Mouse (Mus musculus) liver, adult 2 months (tissue): ENCODE results near the gene Pde1b. TPM values are rescaled to one million over a fixed set of nuclear protein-coding genes. Genes with fewer than 3 reads are reported as not detected.

ENCODE experiments used
- DNase-seq: peaks from one replicate; pipeline ENCODE4 v3.0.0-alpha.2; 2011; ENCODE audit warnings: low read depth, low spot score; ENCODE audit errors: extremely low read depth
- H3K27ac ChIP-seq: fragments of 200-500 bp; replicated peaks from 2 replicates; pipeline ENCODE4 v1.5.1; 2012; ENCODE audit warnings: low read depth, mild to moderate bottlenecking, control low read depth, inconsistent platforms, low read length; ENCODE audit not compliant: insufficient read depth
- H3K27me3 ChIP-seq: fragments of 200-500 bp; 2 replicates; pipeline ENCODE4 v1.6.1; 2012; ENCODE audit warnings: mild to moderate bottlenecking, moderate library complexity, low read length, inconsistent platforms; ENCODE audit not compliant: control insufficient read depth, insufficient read depth
- H3K36me3 ChIP-seq: fragments of 200-500 bp; 2 replicates; pipeline ENCODE4 v1.6.1; 2012; ENCODE audit warnings: low read length, inconsistent platforms; ENCODE audit not compliant: control insufficient read depth, insufficient read depth
- H3K4me1 ChIP-seq: fragments of 200-500 bp; 2 replicates; pipeline ENCODE4 v1.6.1; 2011; ENCODE audit warnings: low read length; ENCODE audit not compliant: control insufficient read depth, insufficient read depth
- H3K4me3 ChIP-seq: fragments of 200-500 bp; 2 replicates; pipeline ENCODE4 v1.5.1; 2011; ENCODE audit warnings: low read depth, mild to moderate bottlenecking, control low read depth, low read length, moderate library complexity; ENCODE audit not compliant: insufficient read depth
- H3K79me2 ChIP-seq: fragments of 200-500 bp; 2 replicates; pipeline ENCODE4 v1.6.1; 2012; ENCODE audit warnings: inconsistent platforms, mild to moderate bottlenecking, low read length, moderate library complexity; ENCODE audit not compliant: control insufficient read depth, insufficient read depth
- H3K9ac ChIP-seq: fragments of 200-500 bp; 2 replicates; pipeline ENCODE4 v1.6.1; 2012; ENCODE audit warnings: low read depth, mild to moderate bottlenecking, control low read depth, inconsistent platforms, low read length
- CTCF ChIP-seq: fragments of 200-500 bp; IDR thresholded peaks from 2 replicates; pipeline ENCODE4 v1.5.1; 2011; ENCODE audit warnings: low read depth, low read length, control low read depth
- POLR2A ChIP-seq: fragments of 200-500 bp; IDR thresholded peaks from 2 replicates; pipeline ENCODE4 v1.6.1; 2011; ENCODE audit warnings: low read length, control low read depth; ENCODE audit not compliant: insufficient read depth; ENCODE audit errors: extremely low read depth
- WGBS: fragments of 180-500 bp; shearing (Covaris S2); methylation state at CpG from one replicate; pipeline ENCODE4 v1.1.7; 2018; 5-methylcytosine and 5-hydroxymethylcytosine counted together
- polyA plus RNA-seq: library from polyadenylated mRNA; depleted of rRNA; stranded (reverse); fragments of >200 nt; gene quantifications from 2 replicates; pipeline ENCODE4 v1.2.3, GENCODE M21; 2012
- total RNA-seq: library from RNA; depleted of rRNA; stranded (reverse); fragments of >200 nt; gene quantifications from 2 replicates; pipeline ENCODE4 v1.2.3, GENCODE M21; 2014

Pde1b gene
- total and polyA plus RNA-seq, 2 experiments: 0.46 to 1.0 TPM

DNA sequence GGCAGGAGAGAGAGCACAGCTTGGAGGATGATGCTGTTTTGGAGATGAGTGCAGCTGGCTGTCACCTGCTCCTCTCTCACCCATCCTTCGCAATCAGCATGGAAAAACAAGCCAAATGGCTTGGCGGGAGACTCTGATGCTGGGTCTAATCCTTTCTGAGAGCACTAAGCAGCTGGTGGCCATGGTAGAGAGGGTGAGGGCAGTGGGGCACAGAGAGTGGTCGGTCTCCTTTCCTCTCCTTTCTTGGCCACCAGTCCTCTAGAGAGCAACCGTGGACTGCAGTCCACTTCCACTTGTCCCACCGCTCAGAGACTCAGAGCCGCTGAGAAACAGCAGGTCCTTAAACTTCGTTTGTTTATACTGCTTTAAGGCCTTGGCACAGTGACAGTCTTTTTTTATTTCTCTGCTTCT lies 10.8 kb downstream of the Pde1b start:
- TF ChIP-seq CTCF (no peak), POLR2A (no peak)
- H3K4me1 ChIP-seq: peaks cover 4% of the 10 kb centered on the region; the same call in 1 of the 2 replicates
- H3K79me2 ChIP-seq: no peaks in the 10 kb centered on the region
- H3K4me3 ChIP-seq: no peak overlapping the region
- H3K27ac ChIP-seq: no peak overlapping the region
- peak; percentile 9 for DNase-seq
- no peaks in the 10 kb centered on the region for H3K27me3 ChIP-seq
- no peak overlapping the region for H3K9ac ChIP-seq
- 11% methylated on average over 7 of the region's 7 CpGs for WGBS
- H3K36me3 ChIP-seq: no peaks in the 10 kb centered on the region

DNA sequence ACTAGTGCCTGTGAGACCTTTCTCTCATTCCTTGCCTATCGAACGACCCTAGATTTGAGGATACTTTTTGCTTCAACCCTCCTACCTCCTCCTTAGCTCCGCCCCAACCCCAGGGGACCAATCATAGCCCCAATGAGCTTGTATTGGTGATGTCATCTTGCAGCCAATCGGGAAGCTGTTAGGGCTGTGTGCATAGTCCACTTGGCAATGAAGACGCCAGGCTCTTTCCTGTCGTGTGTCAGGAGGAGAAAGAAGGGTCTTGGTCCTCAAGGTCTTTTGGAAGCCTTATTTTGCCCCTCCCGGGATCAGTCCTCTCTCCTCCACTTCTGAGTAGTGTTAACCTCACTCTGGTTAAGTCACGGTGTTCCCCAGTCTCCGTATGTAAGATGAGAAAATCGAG lies 11.3 kb downstream of the Pde1b start:
- Histone ChIP-seq H3K9ac (no peak overlapping the region), H3K36me3 (no peaks in the 10 kb centered on the region), H3K4me1 (peaks cover 4% of the 10 kb centered on the region; the same call in 1 of the 2 replicates), H3K27me3 (no peaks in the 10 kb centered on the region), H3K4me3 (no peak overlapping the region), H3K27ac (no peak overlapping the region), H3K79me2 (no peaks in the 10 kb centered on the region)
- TF ChIP-seq POLR2A: no peak
- no peak for TF ChIP-seq CTCF
- 7% methylated on average over 10 of the region's 10 CpGs for WGBS
- DNase-seq: peak; percentile 63

DNA sequence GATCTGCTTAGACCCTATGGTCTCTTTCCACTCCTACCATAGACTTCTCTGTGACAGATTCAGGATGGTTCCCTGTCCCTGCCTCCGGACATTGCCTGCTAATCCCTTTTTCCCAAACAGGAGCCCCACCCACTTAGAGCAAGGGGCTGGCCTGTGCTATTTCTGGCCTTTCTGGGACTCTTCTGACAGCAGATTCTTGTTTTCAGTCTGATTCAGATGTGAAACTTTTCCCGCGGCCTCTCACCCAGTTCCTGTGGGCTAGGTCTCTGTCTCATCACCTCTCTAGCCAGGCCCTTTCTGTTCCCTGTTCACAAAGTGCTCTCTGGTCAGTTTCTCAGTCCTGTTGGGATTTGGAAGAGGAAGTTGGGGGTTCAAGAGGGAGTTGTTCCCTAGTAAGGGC lies 12.1 kb downstream of the Pde1b start:
- no peaks in the 10 kb centered on the region for H3K79me2 ChIP-seq
- 58% methylated on average over 3 of the region's 3 CpGs for WGBS

DNA sequence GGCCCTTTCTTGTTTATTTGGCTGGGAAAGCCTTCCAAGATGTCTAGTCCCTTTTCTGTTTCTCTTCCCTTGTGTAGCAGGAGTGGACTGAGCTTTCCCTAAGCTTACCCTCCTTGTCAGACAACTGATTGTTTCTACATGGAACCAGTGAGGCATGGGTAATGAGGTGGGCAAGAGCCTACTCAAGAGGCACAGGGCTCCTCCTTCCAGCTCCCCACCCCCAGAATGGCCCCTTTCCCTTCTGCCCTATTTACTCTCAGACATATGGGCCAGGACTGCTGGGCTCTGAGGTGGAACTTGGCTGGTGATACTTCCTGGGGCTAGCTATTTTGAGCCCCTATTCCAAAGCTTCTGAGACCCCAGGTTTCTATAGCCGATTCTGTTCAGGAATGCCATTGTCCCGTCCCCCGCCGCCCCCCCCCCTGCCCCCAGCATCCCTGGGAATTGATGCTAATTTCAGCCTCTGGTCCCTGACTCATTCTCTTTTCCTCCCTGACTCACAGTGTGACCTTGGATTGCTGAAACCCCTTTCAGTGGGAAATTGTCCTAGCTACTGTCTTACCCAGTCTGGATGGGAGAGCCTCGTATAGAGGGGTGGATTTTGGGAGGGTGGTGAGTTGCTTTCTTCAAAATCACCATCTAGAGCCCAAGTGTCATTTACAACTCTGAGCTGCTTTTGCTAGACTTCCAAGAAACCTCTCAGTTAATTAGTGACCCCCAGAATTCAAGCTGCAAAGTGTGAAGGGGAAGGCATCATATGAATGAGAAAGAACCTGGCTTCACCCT lies 16.0 kb downstream of the Pde1b start:
- Histone ChIP-seq H3K27me3 (no peaks in the 10 kb centered on the region), H3K36me3 (no peaks in the 10 kb centered on the region), H3K4me1 (peaks cover 4% of the 10 kb centered on the region; the same call in 1 of the 2 replicates), H3K9ac (no peak overlapping the region), H3K79me2 (no peaks in the 10 kb centered on the region), H3K27ac (no peak overlapping the region), H3K4me3 (no peak overlapping the region)
- WGBS: 45% methylated on average over 5 of the region's 5 CpGs
- no peak for TF ChIP-seq CTCF
- no peak for TF ChIP-seq POLR2A
- DNase-seq: no peak

More for the DNA sequence above, 12.1 kb downstream of the Pde1b start:
- Histone ChIP-seq H3K4me1 (peaks cover 4% of the 10 kb centered on the region; the same call in 1 of the 2 replicates), H3K27me3 (no peaks in the 10 kb centered on the region), H3K27ac (no peak overlapping the region), H3K4me3 (no peak overlapping the region), H3K9ac (no peak overlapping the region), H3K36me3 (no peaks in the 10 kb centered on the region)
- TF ChIP-seq CTCF (no peak), POLR2A (no peak)
- DNase-seq: no peak

DNA sequence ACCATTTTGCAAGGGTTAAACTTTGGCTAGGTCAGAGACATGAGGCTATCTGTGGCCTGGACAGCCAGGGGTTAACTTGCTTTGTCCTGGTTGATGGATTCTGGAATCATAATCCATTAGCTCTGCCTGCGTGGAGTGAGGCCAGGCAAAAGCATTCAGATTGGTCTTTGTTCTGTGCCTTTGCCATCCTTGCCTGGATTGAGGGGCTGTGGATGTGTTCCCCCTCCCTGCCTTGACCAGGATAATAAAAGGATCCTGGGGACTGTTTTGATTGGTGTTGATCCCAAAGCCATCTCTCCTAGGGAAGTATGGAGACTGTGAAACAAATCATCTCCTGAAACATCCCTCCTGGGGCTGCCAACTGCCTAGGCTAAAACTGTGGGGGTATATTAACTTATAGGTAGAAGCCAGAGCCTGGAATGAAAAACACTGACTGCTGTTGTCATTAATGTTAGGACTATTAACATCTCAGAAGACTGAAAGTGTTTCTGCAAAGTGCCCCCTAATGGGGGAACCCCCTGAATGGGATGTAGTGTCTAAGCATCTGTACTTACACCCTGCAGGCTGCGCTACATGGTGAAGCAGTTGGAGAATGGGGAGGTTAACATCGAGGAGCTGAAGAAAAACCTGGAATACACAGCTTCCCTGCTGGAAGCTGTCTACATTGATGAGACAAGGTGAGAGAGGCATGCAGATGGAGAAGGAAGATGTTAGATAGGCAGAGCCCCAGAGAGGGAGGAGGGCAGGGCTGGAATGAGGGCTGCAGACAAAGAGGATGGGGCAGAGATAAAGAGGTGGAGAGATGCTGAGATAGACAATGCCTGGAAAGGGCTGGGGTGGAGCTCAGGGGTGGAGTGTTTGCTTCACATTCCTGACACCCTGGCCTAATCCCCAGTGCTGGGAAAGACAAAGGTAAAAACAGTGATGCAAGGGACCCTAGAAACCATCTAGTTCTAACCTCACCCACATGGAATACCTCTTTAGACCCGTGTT lies 16.8 kb downstream of the Pde1b start:
- Histone ChIP-seq H3K27me3 (no peaks in the 10 kb centered on the region), H3K9ac (no peak overlapping the region), H3K4me3 (no peak overlapping the region), H3K36me3 (no peaks in the 10 kb centered on the region), H3K79me2 (no peaks in the 10 kb centered on the region), H3K27ac (no peak overlapping the region), H3K4me1 (no peaks in the 10 kb centered on the region)
- 33% methylated on average over 4 of the region's 4 CpGs for WGBS
- TF ChIP-seq POLR2A (no peak), CTCF (no peak)
- no peak for DNase-seq
